Mouse (Mus musculus) G1E (cell line): ENCODE data around the gene Gif. TPM values are rescaled to one million over a fixed set of nuclear protein-coding genes. Genes with fewer than 3 reads are reported as not detected.

Experiments used
- ATAC-seq: 2 replicates; pipeline ENCODE4 v1.8.0; 2016; ENCODE audit warnings: mild to moderate bottlenecking; ENCODE audit not compliant: insufficient number of reproducible peaks, poor library complexity, low FRiP score, severe bottlenecking; ENCODE audit errors: extremely low read depth
- DNase-seq: peaks from one replicate; pipeline ENCODE4 v3.0.0; 2012; ENCODE audit warnings: low spot score
- H3K27me3 ChIP-seq: 2 replicates; pipeline ENCODE4 v1.6.1; 2012; ENCODE audit warnings: mild to moderate bottlenecking, low read length, inconsistent platforms; ENCODE audit not compliant: insufficient read depth
- H3K36me3 ChIP-seq: replicated peaks from 2 replicates; pipeline ENCODE3; 2012; ENCODE audit warnings: mild to moderate bottlenecking, inconsistent platforms
- H3K4me1 ChIP-seq: 2 replicates; pipeline ENCODE4 v1.6.1; 2012; ENCODE audit warnings: low read depth, low read length, inconsistent platforms, mixed read lengths; ENCODE audit not compliant: insufficient read depth
- H3K4me3 ChIP-seq: 2 replicates; pipeline ENCODE4 v1.5.1; 2012; ENCODE audit warnings: low read depth, mild to moderate bottlenecking, inconsistent platforms, low read length, moderate library complexity, mixed read lengths
- H3K9me3 ChIP-seq: replicated peaks from 2 replicates; pipeline ENCODE4 v1.6.1; 2012; ENCODE audit warnings: inconsistent platforms
- CTCF ChIP-seq: IDR thresholded peaks from 2 replicates; pipeline ENCODE4 v1.5.1; 2012; ENCODE audit warnings: low read depth, low read length, inconsistent platforms, mixed read lengths
- GATA1 ChIP-seq: IDR thresholded peaks from 2 replicates; pipeline ENCODE4 v1.6.1; 2012; ENCODE audit warnings: borderline replicate concordance, low read length, inconsistent platforms, mixed read lengths
- GATA2 ChIP-seq: IDR thresholded peaks from 2 replicates; pipeline ENCODE4 v1.6.1; 2012; ENCODE audit warnings: low read depth, low read length, inconsistent platforms, borderline replicate concordance
- POLR2AphosphoS5 ChIP-seq: IDR thresholded peaks from 2 replicates; pipeline ENCODE4 v1.6.1; 2012; ENCODE audit warnings: low read depth, low read length, inconsistent platforms; ENCODE audit not compliant: insufficient replicate concordance
- TAL1 ChIP-seq: conservative IDR thresholded peaks from 2 replicates; pipeline ENCODE4 v1.6.1; 2012; ENCODE audit warnings: low read depth, low read length, inconsistent platforms, mixed read lengths
- polyA plus RNA-seq: library from polyadenylated mRNA; stranded (reverse); fragments of >175 nt; gene quantifications from 2 replicates; pipeline ENCODE4 v1.2.3, GENCODE M21; 2012
- total RNA-seq, 2 experiments: library from RNA; stranded (forward) in 1 of 2; stranded (reverse) in 1 of 2; fragments of 200-1000 nt in 1 of 2; fragments of >200 nt in 1 of 2; fragmentation: Nextera tagmentation in 1 of 2; gene quantifications; 2 replicates each; pipeline ENCODE4 v1.2.3; 2014 to 2017

Gif gene
- total and polyA plus RNA-seq, 3 experiments, result not detected

- no peak for TF ChIP-seq CTCF
- TF ChIP-seq TAL1, result peak; percentile 66
- Histone ChIP-seq H3K9me3 (no peaks in the 10 kb centered on the region), H3K27me3 (no peaks in the 10 kb centered on the region), H3K4me1 (peaks cover 57% of the 10 kb centered on the region), H3K4me3 (no peak overlapping the region), H3K36me3 (no peaks in the 10 kb centered on the region)
- ATAC-seq (peak; percentile 93), DNase-seq (no peak)
Measured at GRCm38 (mm10) chr19:11725915-11726314, 21.4 kb upstream of the Gif start.

GRCm38 (mm10) chr19:11727304-11727703 is 20.1 kb upstream of the Gif start:
- no peak overlapping the region for H3K4me3 ChIP-seq
- ATAC-seq, result no peak
- no peaks in the 10 kb centered on the region for H3K27me3 ChIP-seq
- H3K36me3 ChIP-seq, result no peaks in the 10 kb centered on the region
- TF ChIP-seq GATA1, result no peak
- TF ChIP-seq TAL1, result no peak
- TF ChIP-seq CTCF, result no peak
- TF ChIP-seq POLR2AphosphoS5, result no peak
- no peak for TF ChIP-seq GATA2
- no peaks in the 10 kb centered on the region for H3K9me3 ChIP-seq
- H3K4me1 ChIP-seq, result peaks cover 49% of the 10 kb centered on the region
- DNase-seq, result no peak

- ATAC-seq, result no peak
- no peak overlapping the region for H3K4me3 ChIP-seq
- TF ChIP-seq CTCF (no peak), POLR2AphosphoS5 (no peak), GATA2 (no peak)
- H3K36me3 ChIP-seq, result no peaks in the 10 kb centered on the region
- no peaks in the 10 kb centered on the region for H3K9me3 ChIP-seq
- H3K27me3 ChIP-seq, result no peaks in the 10 kb centered on the region
- H3K4me1 ChIP-seq, result peaks cover 35% of the 10 kb centered on the region
- DNase-seq, result no peak
Measured at GRCm38 (mm10) chr19:11730278-11730677, 17.1 kb upstream of the Gif start.

GRCm38 (mm10) chr19:11736455-11736854 is 10.9 kb upstream of the Gif start:
- no peaks in the 10 kb centered on the region for H3K27me3 ChIP-seq
- H3K36me3 ChIP-seq, result no peaks in the 10 kb centered on the region
- ATAC-seq (no peak), DNase-seq (no peak)
- H3K4me3 ChIP-seq, result no peak overlapping the region
- no peak for TF ChIP-seq TAL1
- no peak for TF ChIP-seq GATA1
- no peak for TF ChIP-seq POLR2AphosphoS5
- TF ChIP-seq CTCF, result no peak
- no peak for TF ChIP-seq GATA2
- peaks cover 8% of the 10 kb centered on the region for H3K4me1 ChIP-seq
- H3K9me3 ChIP-seq, result no peaks in the 10 kb centered on the region

GRCm38 (mm10) chr19:11745680-11746079 is 1.7 kb upstream of the Gif start:
- TF ChIP-seq POLR2AphosphoS5, result no peak
- TF ChIP-seq CTCF, result no peak
- no peak for TF ChIP-seq GATA2
- no peak for TF ChIP-seq TAL1
- ATAC-seq, result no peak

GRCm38 (mm10) chr19:11765059-11765458 is 17.7 kb downstream of the Gif start:
- peak; percentile 6 for DNase-seq
- TF ChIP-seq GATA1, result no peak
- TF ChIP-seq CTCF, result no peak
- TF ChIP-seq POLR2AphosphoS5, result no peak
- no peak for TF ChIP-seq TAL1
- no peak for TF ChIP-seq GATA2
- no peak overlapping the region for H3K4me3 ChIP-seq
- H3K4me1 ChIP-seq, result peaks cover 27% of the 10 kb centered on the region
- no peaks in the 10 kb centered on the region for H3K9me3 ChIP-seq
- H3K36me3 ChIP-seq, result no peaks in the 10 kb centered on the region
- peaks cover 7% of the 10 kb centered on the region for H3K27me3 ChIP-seq
- no peak for ATAC-seq

More at GRCm38 (mm10) chr19:11745680-11746079, 1.7 kb upstream of the Gif start:
- peaks cover 26% of the 10 kb centered on the region for H3K4me1 ChIP-seq
- no peaks in the 10 kb centered on the region for H3K36me3 ChIP-seq
- no peaks in the 10 kb centered on the region for H3K9me3 ChIP-seq
- H3K27me3 ChIP-seq, result peaks cover 17% of the 10 kb centered on the region
- no peak overlapping the region for H3K4me3 ChIP-seq
- DNase-seq, result no peak

GRCm38 (mm10) chr19:11766413-11766812 is 19.1 kb downstream of the Gif start:
- H3K4me3 ChIP-seq, result no peak overlapping the region
- no peaks in the 10 kb centered on the region for H3K36me3 ChIP-seq
- DNase-seq, result no peak
- H3K4me1 ChIP-seq, result peaks cover 35% of the 10 kb centered on the region
- ATAC-seq, result no peak
- peaks cover 4% of the 10 kb centered on the region; the same call in 1 of the 2 replicates for H3K27me3 ChIP-seq
- no peaks in the 10 kb centered on the region for H3K9me3 ChIP-seq
- no peak for TF ChIP-seq CTCF
- TF ChIP-seq GATA2, result no peak
- no peak for TF ChIP-seq TAL1
- no peak for TF ChIP-seq POLR2AphosphoS5
- no peak for TF ChIP-seq GATA1
